Mouse (Mus musculus) lung, postnatal 0 days (tissue): Measurements from ENCODE around the gene Map2k5. TPM values are rescaled to one million over a fixed set of nuclear protein-coding genes. Genes with fewer than 3 reads are reported as not detected.
A peak's percentile ranks its signal among the peaks of the same experiment; 100 is the strongest.

Experiments used
- ATAC-seq: fragments of 200-750 bp; cut with Nextera tagmentation; 2 replicates; pipeline ENCODE4 v1.8.0; 2017; ENCODE audit warnings: moderate library complexity
- DNase-seq: peaks from one replicate; pipeline ENCODE4 v3.0.0-alpha.2; 2016; ENCODE audit warnings: low spot score
- H3K27ac ChIP-seq: fragments of 300-500 bp; sonication (generic); 2 replicates; pipeline ENCODE4 v1.5.1; 2014; ENCODE audit warnings: antibody characterized with exemption, mild to moderate bottlenecking, low read length, mixed read lengths
- H3K27me3 ChIP-seq: fragments of 300-500 bp; sonication (generic); replicated peaks from 2 replicates; pipeline ENCODE4 v1.6.1; 2014; ENCODE audit warnings: low read length, mixed read lengths; ENCODE audit not compliant: insufficient read depth
- H3K36me3 ChIP-seq: fragments of 300-500 bp; sonication (generic); 2 replicates; pipeline ENCODE4 v1.6.1; 2014; ENCODE audit warnings: low read length, mixed read lengths; ENCODE audit not compliant: insufficient read depth
- H3K4me1 ChIP-seq: fragments of 300-500 bp; sonication (generic); 2 replicates; pipeline ENCODE4 v1.6.1; 2014; ENCODE audit warnings: antibody characterized with exemption, low read depth, low read length, mixed read lengths; ENCODE audit not compliant: insufficient read depth
- H3K4me2 ChIP-seq: fragments of 300-500 bp; sonication (generic); replicated peaks from 2 replicates; pipeline ENCODE4 v1.6.1; 2014; ENCODE audit warnings: low read depth, mild to moderate bottlenecking, low read length, moderate library complexity, mixed read lengths
- H3K4me3 ChIP-seq: fragments of 300-500 bp; sonication (generic); 2 replicates; pipeline ENCODE4 v1.5.1; 2014; ENCODE audit warnings: low read depth, low read length
- H3K9ac ChIP-seq: fragments of 300-500 bp; sonication (generic); replicated peaks from 2 replicates; pipeline ENCODE4 v1.6.1; 2014; ENCODE audit warnings: low read depth, mild to moderate bottlenecking
- H3K9me3 ChIP-seq: fragments of 300-500 bp; sonication (generic); 2 replicates; pipeline ENCODE4 v1.6.1; 2016; ENCODE audit warnings: low read length, mixed read lengths
- CTCF ChIP-seq: IDR thresholded peaks from 2 replicates; pipeline ENCODE4 v1.5.1; 2016; ENCODE audit warnings: antibody characterized with exemption, mild to moderate bottlenecking
- EP300 ChIP-seq: IDR thresholded peaks from 2 replicates; pipeline ENCODE4 v1.6.1; 2016; ENCODE audit warnings: antibody characterized with exemption, mild to moderate bottlenecking, control low read depth
- WGBS: fragments of 180-500 bp; shearing (Covaris S2); extraction: QIAGEN DNeasy Blood & Tissue Kit; methylation state at CpG from one replicate; pipeline ENCODE4 v1.1.7; 2014; 5-methylcytosine and 5-hydroxymethylcytosine counted together
- polyA plus RNA-seq: library from polyadenylated mRNA; unstranded; fragments of >200 nt; fragmentation: Nextera tagmentation; extraction: Ambion mirVana; gene quantifications from 2 replicates; pipeline ENCODE4 v1.2.1, GENCODE M21; 2015

Gene Map2k5
- polyA plus RNA-seq, 1 experiment from 2014 or later, result 23.1 TPM

DNA sequence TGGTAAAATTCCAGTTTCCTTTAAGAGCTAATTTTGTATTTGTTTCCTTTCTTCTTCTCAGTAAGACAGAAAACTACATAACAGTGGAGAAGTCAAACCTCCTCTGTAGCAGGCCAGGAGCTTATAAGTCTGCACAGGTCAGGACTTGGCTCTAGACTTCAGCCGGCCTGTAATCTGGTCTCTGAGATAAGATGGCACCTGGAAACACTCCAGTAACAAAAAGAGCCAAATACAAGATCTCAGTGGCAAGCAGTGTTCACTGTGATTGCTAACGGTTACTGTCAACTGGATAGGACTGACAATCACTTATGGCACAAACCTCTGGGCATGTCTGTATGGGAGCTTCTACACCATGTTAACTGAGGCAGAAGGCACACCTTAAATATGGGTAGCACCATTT lies 4.4 kb downstream of the Map2k5 start:
- no peak for ATAC-seq
- no peak for DNase-seq
- no peaks in the 10 kb centered on the region for H3K9me3 ChIP-seq
- H3K27me3 ChIP-seq, result no peaks in the 10 kb centered on the region
- H3K4me3 ChIP-seq, result no peak overlapping the region
- 0 out of 2 replicates have a peak, but pooled peaks cover 2% of the 10 kb centered on the region for H3K36me3 ChIP-seq
- TF ChIP-seq CTCF (no peak), EP300 (no peak)
- H3K4me1 ChIP-seq, result peaks cover 8% of the 10 kb centered on the region; the same call in 1 of the 2 replicates
- no peak overlapping the region for H3K27ac ChIP-seq
- 64% methylated on average over 2 of the region's 2 CpGs for WGBS
- H3K4me2 ChIP-seq, result no peak overlapping the region
- no peak overlapping the region for H3K9ac ChIP-seq

DNA sequence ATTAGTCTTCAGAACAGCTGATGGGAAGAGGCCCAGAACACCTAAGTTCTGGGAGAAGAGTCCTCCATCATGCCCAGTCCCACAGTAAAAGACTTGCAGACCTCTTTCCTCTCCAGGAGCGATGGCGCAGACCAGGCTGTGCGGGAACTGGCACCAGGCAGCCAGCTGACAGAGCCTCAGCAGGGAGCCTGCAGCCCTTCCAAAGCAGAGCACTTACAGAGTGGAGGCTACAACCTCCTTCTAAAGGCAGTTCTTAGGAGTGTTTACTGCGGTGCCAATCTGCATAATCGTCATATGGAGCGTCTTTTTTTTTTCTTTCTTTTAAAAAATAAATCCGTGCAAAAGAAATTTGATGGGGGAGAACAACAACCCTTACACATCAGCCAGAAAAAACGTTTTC lies 5.2 kb downstream of the Map2k5 start:
- Histone ChIP-seq H3K9me3 (no peaks in the 10 kb centered on the region), H3K4me3 (no peak overlapping the region), H3K27me3 (no peaks in the 10 kb centered on the region), H3K27ac (no peak overlapping the region), H3K36me3 (0 out of 2 replicates have a peak, but pooled peaks cover 2% of the 10 kb centered on the region), H3K4me1 (peaks cover 8% of the 10 kb centered on the region; the same call in 1 of the 2 replicates), H3K9ac (no peak overlapping the region), H3K4me2 (no peak overlapping the region)
- TF ChIP-seq EP300 (no peak), CTCF (no peak)
- no peak for ATAC-seq
- 80% methylated on average over 8 of the region's 8 CpGs for WGBS
- no peak for DNase-seq

DNA sequence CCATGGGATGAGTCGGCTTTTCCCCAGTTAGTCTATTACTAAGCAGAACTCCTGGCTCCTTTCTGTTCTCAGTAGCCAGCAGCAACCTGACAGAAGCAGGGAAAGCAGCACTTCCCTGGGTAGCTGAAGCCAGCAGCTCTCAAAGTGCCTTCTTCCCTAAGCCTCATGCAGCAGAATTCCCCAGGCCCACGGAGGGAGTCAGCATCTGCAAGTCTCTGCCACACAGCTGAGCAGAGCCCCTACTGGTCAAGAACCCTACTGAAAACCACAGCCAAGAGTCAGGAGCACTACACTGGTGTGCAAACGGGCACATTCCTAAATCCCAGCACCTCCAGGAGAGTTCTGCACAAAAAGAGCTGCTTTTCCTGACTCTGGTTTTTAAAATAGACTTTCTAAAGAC lies 17.3 kb downstream of the Map2k5 start:
- TF ChIP-seq EP300 (no peak), CTCF (peak; percentile 41)
- H3K36me3 ChIP-seq, result 0 out of 2 replicates have a peak, but pooled peaks cover 6% of the 10 kb centered on the region
- no peak overlapping the region for H3K4me2 ChIP-seq
- no peaks in the 10 kb centered on the region for H3K9me3 ChIP-seq
- no peaks in the 10 kb centered on the region for H3K4me1 ChIP-seq
- no peak overlapping the region for H3K4me3 ChIP-seq
- no peak overlapping the region for H3K9ac ChIP-seq
- no peak for DNase-seq
- no peak for ATAC-seq
- WGBS, result 57% methylated on average over 3 of the region's 3 CpGs
- no peak overlapping the region for H3K27ac ChIP-seq
- H3K27me3 ChIP-seq, result no peaks in the 10 kb centered on the region

DNA sequence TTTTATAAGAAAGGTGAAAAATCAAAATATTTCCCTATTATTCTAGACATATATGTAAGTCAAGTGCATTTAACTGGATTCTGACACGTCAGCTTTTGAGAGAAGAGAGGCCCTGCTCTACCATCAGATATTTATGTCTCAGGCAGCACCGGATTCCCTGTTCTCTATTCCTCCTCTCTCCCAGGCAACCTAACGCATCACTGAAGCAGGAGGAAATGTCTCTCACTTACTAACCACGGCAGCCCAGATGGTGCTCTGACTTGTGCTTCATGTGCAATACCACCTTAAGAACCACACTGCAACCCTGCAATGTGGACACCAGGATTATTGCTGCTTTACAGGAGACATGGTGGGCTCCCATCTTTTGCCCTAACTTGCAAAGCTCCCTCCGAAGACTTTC lies 18.7 kb downstream of the Map2k5 start:
- TF ChIP-seq CTCF (no peak), EP300 (no peak)
- Histone ChIP-seq H3K4me3 (no peak overlapping the region), H3K4me2 (no peak overlapping the region), H3K27me3 (no peaks in the 10 kb centered on the region), H3K36me3 (0 out of 2 replicates have a peak, but pooled peaks cover 6% of the 10 kb centered on the region), H3K4me1 (no peaks in the 10 kb centered on the region), H3K9me3 (no peaks in the 10 kb centered on the region), H3K9ac (no peak overlapping the region), H3K27ac (no peak overlapping the region)
- no peak for DNase-seq
- WGBS, result 92% methylated on average over 5 of the region's 5 CpGs
- ATAC-seq, result no peak

DNA sequence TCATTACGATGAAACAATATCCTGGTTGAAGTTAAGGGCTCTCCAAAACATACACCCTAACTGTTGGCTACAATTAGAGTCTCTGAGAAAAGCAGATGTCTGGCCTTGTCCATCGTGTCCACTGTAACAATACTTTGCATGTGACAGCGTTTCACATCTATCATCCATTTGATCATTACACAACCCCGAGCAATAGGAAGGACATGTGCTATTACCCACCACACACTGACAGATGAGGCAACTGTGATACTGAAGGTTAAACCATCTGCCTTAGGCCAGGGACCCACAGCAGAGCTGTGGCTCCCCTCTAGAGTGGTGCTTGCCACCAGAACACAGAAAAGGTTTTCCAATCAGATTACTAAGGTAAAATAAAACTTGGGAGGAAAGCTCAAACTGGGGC lies 21.0 kb downstream of the Map2k5 start:
- H3K27ac ChIP-seq, result no peak overlapping the region
- 76% methylated on average over 4 of the region's 4 CpGs for WGBS
- H3K9me3 ChIP-seq, result no peaks in the 10 kb centered on the region
- no peak for TF ChIP-seq CTCF
- no peak for TF ChIP-seq EP300
- no peaks in the 10 kb centered on the region for H3K27me3 ChIP-seq
- no peak overlapping the region for H3K4me3 ChIP-seq
- no peak for DNase-seq
- 0 out of 2 replicates have a peak, but pooled peaks cover 6% of the 10 kb centered on the region for H3K36me3 ChIP-seq
- no peak overlapping the region for H3K4me2 ChIP-seq
- ATAC-seq, result no peak
- H3K9ac ChIP-seq, result no peak overlapping the region
- no peaks in the 10 kb centered on the region for H3K4me1 ChIP-seq

DNA sequence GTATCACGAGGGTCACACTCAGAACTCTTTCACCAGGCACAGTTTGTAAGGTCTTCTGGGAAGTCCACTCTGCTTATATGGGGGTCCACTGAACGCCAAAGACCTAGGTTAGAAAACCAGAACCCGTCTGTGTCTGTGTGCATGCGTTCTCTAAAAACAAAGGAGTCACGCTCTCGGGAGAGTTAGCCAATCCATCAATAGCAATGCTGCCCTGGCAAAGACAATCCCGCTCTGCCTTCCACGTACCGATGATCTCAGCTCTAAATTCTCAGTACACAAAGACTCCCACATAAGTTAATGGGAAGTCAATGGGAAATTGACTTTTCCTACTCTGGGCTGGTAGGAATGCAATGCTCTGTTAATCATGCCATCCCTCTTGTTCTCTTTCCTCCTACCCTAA lies 21.4 kb downstream of the Map2k5 start:
- ATAC-seq (no peak), DNase-seq (no peak)
- Histone ChIP-seq H3K9me3 (no peaks in the 10 kb centered on the region), H3K9ac (no peak overlapping the region), H3K4me1 (no peaks in the 10 kb centered on the region), H3K4me3 (no peak overlapping the region), H3K27me3 (no peaks in the 10 kb centered on the region), H3K27ac (no peak overlapping the region), H3K36me3 (0 out of 2 replicates have a peak, but pooled peaks cover 6% of the 10 kb centered on the region), H3K4me2 (no peak overlapping the region)
- TF ChIP-seq EP300 (no peak), CTCF (no peak)
- WGBS, result 70% methylated on average over 9 of the region's 9 CpGs

DNA sequence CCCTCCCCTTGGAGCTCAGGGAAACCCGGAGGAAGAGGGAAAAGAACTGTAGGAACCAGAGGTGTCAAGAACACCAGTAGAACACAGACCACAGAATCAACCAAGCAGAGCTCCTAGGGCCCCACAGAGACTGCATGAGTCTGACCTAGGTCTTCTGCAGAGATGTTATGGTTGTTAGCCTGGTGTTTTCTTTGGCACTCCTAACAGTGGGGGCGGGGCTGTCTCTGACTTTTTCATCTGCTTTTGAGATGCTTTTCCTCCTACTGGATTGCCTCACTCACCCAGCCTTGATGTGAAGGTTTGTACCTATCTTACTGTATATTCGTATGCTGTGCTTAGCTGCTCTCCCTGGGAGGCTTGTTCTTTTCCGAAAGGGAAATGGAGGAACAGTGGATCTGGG lies 23.5 kb downstream of the Map2k5 start:
- no peak overlapping the region for H3K9ac ChIP-seq
- 0 out of 2 replicates have a peak, but pooled peaks cover 5% of the 10 kb centered on the region for H3K36me3 ChIP-seq
- DNase-seq, result no peak
- 85% methylated on average over 4 of the region's 4 CpGs for whole genome bisulfite sequencing
- H3K4me1 ChIP-seq, result no peaks in the 10 kb centered on the region
- no peak for ATAC-seq
- H3K9me3 ChIP-seq, result no peaks in the 10 kb centered on the region
- no peak overlapping the region for H3K4me3 ChIP-seq
- no peaks in the 10 kb centered on the region for H3K27me3 ChIP-seq
- TF ChIP-seq EP300, result no peak
- no peak for TF ChIP-seq CTCF
- no peak overlapping the region for H3K27ac ChIP-seq
- no peak overlapping the region for H3K4me2 ChIP-seq
